Mouse (Mus musculus): ENCODE results near the gene Pgbd5. TPM values are rescaled to one million over a fixed set of nuclear protein-coding genes. Genes with fewer than 3 reads are reported as not detected.

The Pgbd5 gene
- polyA plus RNA-seq, 1 experiment from 2014 or later, result 2.1 TPM

DNA sequence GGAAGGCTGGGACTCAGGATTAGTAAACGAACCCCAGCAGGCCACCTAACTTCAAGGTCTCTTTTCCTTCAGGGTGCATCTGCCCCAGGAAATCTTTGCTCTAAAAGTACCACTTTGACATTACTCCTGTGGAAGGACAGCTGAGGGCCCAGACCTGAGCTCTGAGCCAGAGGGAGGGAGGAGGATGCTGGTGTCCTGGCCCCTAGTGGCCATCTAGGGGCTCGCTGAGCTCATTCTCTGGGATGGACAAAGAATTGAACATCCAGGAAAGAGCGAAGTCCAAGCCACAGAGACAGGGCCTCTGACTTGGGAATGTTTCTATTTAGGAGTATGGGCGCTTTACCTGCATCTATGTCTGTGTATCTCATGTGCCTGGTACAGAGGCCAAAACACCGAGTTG, 87.8 kb downstream of the Pgbd5 start:
- H3K27me3 ChIP-seq (ENCODE audit: low read depth, poor library complexity, severe bottlenecking), result no peaks in the 10 kb centered on the region
- H3K9me3 ChIP-seq (replicated peaks), result no peaks in the 10 kb centered on the region
- no peak overlapping the region for H3K4me3 ChIP-seq
- H3K27ac ChIP-seq (replicated peaks), result no peak overlapping the region
- no peaks in the 10 kb centered on the region for H3K4me1 ChIP-seq
- DNase-seq (ENCODE audit: low spot score), result no peak
- H3K36me3 ChIP-seq, result no peaks in the 10 kb centered on the region
- 72% methylated on average over 5 of the region's 5 CpGs for WGBS

DNA sequence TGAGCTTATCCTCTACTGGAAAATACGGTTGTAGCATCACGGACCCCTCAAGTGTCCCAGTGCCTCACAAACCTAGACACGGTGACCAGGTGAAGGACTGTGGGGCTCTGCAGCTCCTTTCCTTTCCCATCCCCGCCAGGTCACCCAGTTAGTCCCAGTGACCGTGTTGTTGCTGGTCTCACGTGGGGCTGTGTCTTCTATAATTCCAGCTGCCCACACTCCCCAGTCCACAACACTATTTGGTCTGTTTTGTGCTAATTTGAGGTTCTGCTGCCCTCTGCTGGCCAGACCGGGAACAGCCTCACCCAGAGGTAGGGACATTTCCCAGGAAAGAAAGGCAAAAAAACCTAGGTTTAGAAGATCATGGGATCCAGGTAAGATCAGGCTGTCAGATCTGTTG, 89.8 kb downstream of the Pgbd5 start:
- 43% methylated on average over 7 of the region's 7 CpGs for WGBS
- H3K36me3 ChIP-seq, result peaks cover 10% of the 10 kb centered on the region

DNA sequence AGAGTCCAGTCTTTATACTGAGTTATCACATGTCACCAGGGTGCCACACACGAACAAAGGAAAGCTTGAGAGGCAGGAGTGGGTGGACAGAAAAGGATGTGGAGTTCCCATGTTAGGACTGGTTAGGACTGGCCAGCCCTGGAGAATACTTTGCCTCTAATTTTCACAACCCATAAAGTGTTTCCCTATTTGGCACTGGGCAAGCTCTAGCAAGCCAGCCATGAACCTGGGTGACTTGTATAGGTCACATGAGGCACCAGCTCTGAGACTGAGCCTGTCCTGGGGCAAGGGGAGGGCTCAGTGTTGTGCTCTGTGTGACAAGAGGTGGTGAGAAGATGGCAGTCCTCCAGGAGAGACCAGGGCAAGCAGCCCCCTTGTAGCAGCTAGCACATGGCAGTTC, 91.4 kb downstream of the Pgbd5 start:
- Histone ChIP-seq H3K27ac (replicated peaks) (0 out of 2 replicates have a peak overlapping the region, but pooled peaks have one; percentile 18), H3K36me3 (peaks cover 25% of the 10 kb centered on the region), H3K4me1 (no peaks in the 10 kb centered on the region), H3K4me3 (no peak overlapping the region), H3K9me3 (replicated peaks) (no peaks in the 10 kb centered on the region), H3K27me3 (ENCODE audit: low read depth, poor library complexity, severe bottlenecking) (no peaks in the 10 kb centered on the region)
- DNase-seq (ENCODE audit: low spot score), result no peak
- WGBS, result 69% methylated on average over 1 of the region's 1 CpGs

More for the DNA sequence above, 89.8 kb downstream of the Pgbd5 start:
- DNase-seq (ENCODE audit: low spot score), result peak; percentile 82
- Histone ChIP-seq H3K9me3 (replicated peaks) (no peaks in the 10 kb centered on the region), H3K4me3 (no peak overlapping the region), H3K27ac (replicated peaks) (no peak overlapping the region), H3K4me1 (no peaks in the 10 kb centered on the region), H3K27me3 (ENCODE audit: low read depth, poor library complexity, severe bottlenecking) (no peaks in the 10 kb centered on the region)

DNA sequence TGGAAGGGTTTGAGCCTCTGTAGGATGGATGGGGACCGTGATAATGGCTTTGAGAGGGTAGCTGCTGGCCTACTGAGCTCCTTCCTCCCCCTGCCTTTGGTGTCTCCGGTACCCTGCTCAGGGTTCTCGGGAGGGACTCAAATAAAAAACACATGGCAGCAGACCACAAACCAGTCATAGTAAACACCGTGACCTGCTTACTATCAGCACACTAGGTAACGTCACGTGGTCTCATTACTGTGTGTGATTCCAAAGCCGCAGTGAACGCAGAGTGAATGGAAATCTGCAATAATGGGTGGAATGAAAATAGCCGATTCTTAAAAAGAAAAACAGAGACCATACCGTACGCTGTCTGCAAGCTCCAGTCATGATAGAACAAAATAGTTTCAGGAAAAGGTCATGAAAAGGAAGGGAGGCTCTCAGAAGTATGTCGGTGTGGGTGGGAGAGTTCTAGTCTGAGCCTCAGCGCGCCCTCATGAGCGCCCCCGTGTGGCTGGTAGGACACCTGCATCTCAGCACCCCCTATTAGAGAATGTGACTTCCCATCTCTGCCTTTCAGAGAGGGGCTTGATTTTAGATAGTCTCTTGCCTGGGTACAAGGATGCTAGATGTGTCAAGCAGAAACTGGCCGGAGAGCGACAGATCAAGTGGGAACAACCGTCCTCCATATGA, 92.5 kb downstream of the Pgbd5 start:
- WGBS, result 48% methylated on average over 19 of the region's 19 CpGs
- Histone ChIP-seq H3K27ac (replicated peaks) (0 out of 2 replicates have a peak overlapping the region, but pooled peaks have one; percentile 6), H3K4me3 (no peak overlapping the region), H3K36me3 (peaks cover 36% of the 10 kb centered on the region), H3K9me3 (replicated peaks) (no peaks in the 10 kb centered on the region), H3K27me3 (ENCODE audit: low read depth, poor library complexity, severe bottlenecking) (no peaks in the 10 kb centered on the region), H3K4me1 (no peaks in the 10 kb centered on the region)
- DNase-seq (ENCODE audit: low spot score), result peak; percentile 55

DNA sequence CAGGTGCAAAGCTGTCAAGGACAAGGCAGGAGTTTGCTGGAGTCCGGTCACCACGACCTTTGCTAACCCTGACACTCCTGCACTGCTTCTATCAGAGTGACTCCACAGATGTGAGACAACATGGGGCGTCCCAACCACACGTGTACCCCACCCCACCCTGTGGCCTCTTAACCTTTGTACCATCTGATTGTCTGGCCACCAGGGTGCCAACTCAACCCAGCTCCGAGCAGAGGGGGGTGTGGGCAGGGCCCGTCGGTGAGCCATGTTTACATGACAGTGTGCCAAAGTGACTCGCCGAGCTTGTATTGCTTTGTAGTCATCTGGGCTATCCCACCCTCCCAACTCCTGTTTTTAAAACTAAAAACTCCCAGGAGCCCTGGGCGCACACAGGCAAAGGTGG, 94.4 kb downstream of the Pgbd5 start:
- WGBS, result 88% methylated on average over 10 of the region's 10 CpGs
- no peak for DNase-seq (ENCODE audit: low spot score)
- Histone ChIP-seq H3K27me3 (ENCODE audit: low read depth, poor library complexity, severe bottlenecking) (no peaks in the 10 kb centered on the region), H3K9me3 (replicated peaks) (no peaks in the 10 kb centered on the region), H3K4me3 (no peak overlapping the region), H3K27ac (replicated peaks) (no peak overlapping the region), H3K4me1 (peaks cover 6% of the 10 kb centered on the region), H3K36me3 (peaks cover 55% of the 10 kb centered on the region)

DNA sequence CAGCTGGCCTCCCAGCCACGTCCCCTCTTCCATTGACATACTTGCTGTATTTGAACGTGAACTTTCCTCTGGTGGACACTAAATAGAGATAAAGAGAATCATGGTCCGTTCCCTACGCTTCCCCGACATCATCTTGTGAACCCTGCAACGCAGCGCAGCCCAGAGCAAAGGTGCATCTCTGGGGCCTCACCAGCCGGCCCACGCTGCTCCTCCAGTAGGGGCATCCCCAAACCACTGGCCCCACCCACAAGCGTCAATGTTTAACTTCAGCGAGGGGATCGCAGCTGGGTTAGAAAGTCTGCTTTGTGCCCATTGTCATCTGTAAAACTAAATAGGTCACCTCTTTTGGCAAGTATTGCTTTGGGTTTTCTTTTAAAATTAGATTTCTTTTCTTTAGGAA, 95.5 kb downstream of the Pgbd5 start:
- 93% methylated on average over 12 of the region's 12 CpGs for WGBS
- Histone ChIP-seq H3K9me3 (replicated peaks) (no peaks in the 10 kb centered on the region), H3K36me3 (peaks cover 66% of the 10 kb centered on the region)

GRCm38 (mm10) chr8:124343151-124343550, 96.3 kb downstream of the Pgbd5 start:
- no peaks in the 10 kb centered on the region for H3K27me3 ChIP-seq (ENCODE audit: low read depth, poor library complexity, severe bottlenecking)
- H3K27ac ChIP-seq (replicated peaks), result no peak overlapping the region
- DNase-seq (ENCODE audit: low spot score), result no peak
- 96% methylated on average over 15 of the region's 15 CpGs for WGBS
- peaks cover 75% of the 10 kb centered on the region for H3K36me3 ChIP-seq
- H3K4me3 ChIP-seq, result no peak overlapping the region
- H3K9me3 ChIP-seq (replicated peaks), result no peaks in the 10 kb centered on the region
- H3K4me1 ChIP-seq, result peaks cover 12% of the 10 kb centered on the region

More for the DNA sequence above, 95.5 kb downstream of the Pgbd5 start:
- Histone ChIP-seq H3K4me3 (no peak overlapping the region), H3K27me3 (ENCODE audit: low read depth, poor library complexity, severe bottlenecking) (no peaks in the 10 kb centered on the region), H3K4me1 (peaks cover 12% of the 10 kb centered on the region), H3K27ac (replicated peaks) (no peak overlapping the region)
- DNase-seq (ENCODE audit: low spot score), result no peak

GRCm38 (mm10) chr8:124340360-124341068, 98.9 kb downstream of the Pgbd5 start:
- Histone ChIP-seq H3K4me1 (peaks cover 12% of the 10 kb centered on the region), H3K36me3 (peaks cover 97% of the 10 kb centered on the region), H3K4me3 (no peak overlapping the region), H3K27ac (replicated peaks) (peak overlapping the region; percentile 17; the same call in 1 of the 2 replicates), H3K9me3 (replicated peaks) (no peaks in the 10 kb centered on the region), H3K27me3 (ENCODE audit: low read depth, poor library complexity, severe bottlenecking) (no peaks in the 10 kb centered on the region)
- DNase-seq (ENCODE audit: low spot score), result no peak
- WGBS, result 69% methylated on average over 17 of the region's 17 CpGs

DNA sequence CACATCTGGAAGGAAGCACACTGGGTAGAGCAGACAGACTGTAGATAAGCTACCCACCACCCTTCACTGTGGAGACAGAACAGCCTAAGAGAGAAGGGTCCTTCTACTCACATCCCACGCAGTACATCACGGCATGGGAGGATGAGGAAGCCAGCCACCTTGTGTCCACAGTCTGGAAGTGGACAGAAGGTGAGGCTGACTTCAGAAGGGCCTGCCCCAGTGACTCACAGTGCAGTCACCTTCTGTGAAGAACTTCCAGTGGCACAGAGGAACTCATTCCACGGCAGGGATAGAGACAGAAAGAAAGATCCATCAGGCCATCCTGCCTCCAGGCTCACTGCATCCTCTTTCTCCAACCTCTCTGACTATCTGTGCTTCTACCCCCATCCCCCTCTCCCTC, 99.7 kb downstream of the Pgbd5 start:
- DNase-seq (ENCODE audit: low spot score), result no peak
- no peak overlapping the region for H3K4me3 ChIP-seq
- H3K36me3 ChIP-seq, result peaks cover 100% of the 10 kb centered on the region
- no peaks in the 10 kb centered on the region for H3K27me3 ChIP-seq (ENCODE audit: low read depth, poor library complexity, severe bottlenecking)
- H3K4me1 ChIP-seq, result peaks cover 12% of the 10 kb centered on the region
- 0 out of 2 replicates have a peak overlapping the region, but pooled peaks have one; percentile 17 for H3K27ac ChIP-seq (replicated peaks)
- H3K9me3 ChIP-seq (replicated peaks), result no peaks in the 10 kb centered on the region
- WGBS, result 86% methylated on average over 3 of the region's 3 CpGs

GRCm38 (mm10) chr8:124336302-124336701, 103.2 kb downstream of the Pgbd5 start:
- H3K9me3 ChIP-seq (replicated peaks), result no peaks in the 10 kb centered on the region
- peaks cover 17% of the 10 kb centered on the region for H3K4me1 ChIP-seq
- no peaks in the 10 kb centered on the region for H3K27me3 ChIP-seq (ENCODE audit: low read depth, poor library complexity, severe bottlenecking)
- peaks cover 99% of the 10 kb centered on the region for H3K36me3 ChIP-seq
- no peak overlapping the region for H3K4me3 ChIP-seq
- DNase-seq (ENCODE audit: low spot score), result no peak
- 95% methylated on average over 13 of the region's 13 CpGs for WGBS
- H3K27ac ChIP-seq (replicated peaks), result no peak overlapping the region

- Histone ChIP-seq H3K27me3 (ENCODE audit: low read depth, poor library complexity, severe bottlenecking) (no peaks in the 10 kb centered on the region), H3K9me3 (replicated peaks) (no peaks in the 10 kb centered on the region), H3K27ac (replicated peaks) (peak overlapping the region; percentile 77; the same call in 1 of the 2 replicates), H3K36me3 (peaks cover 92% of the 10 kb centered on the region), H3K4me1 (peaks cover 28% of the 10 kb centered on the region), H3K4me3 (no peak overlapping the region)
- DNase-seq (ENCODE audit: low spot score), result no peak
- 75% methylated on average over 11 of the region's 11 CpGs for WGBS
These were observed 107.8 kb downstream of the Pgbd5 start for GRCm38 (mm10) chr8:124331706-124332105.

DNA sequence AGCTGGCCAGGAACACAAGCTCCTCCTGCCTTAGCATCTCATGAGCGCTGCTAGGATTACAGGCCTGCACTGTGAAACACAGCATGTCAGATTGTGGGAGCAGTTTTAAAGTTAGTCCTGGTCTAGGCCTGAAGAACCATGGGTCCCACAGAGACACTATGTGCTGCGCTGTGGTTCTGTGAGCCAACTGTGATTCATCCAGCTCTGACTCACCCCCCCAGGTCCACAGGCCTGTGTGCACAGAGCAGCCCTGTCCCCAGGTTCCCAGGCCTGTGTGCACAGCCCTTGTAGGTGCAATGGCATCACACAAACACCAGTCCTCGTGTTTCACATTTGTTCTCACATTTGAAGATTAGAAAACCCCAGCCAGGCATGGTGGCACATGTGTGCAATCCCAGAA, 108.4 kb downstream of the Pgbd5 start:
- Histone ChIP-seq H3K36me3 (peaks cover 92% of the 10 kb centered on the region), H3K9me3 (replicated peaks) (no peaks in the 10 kb centered on the region), H3K27me3 (ENCODE audit: low read depth, poor library complexity, severe bottlenecking) (no peaks in the 10 kb centered on the region), H3K4me1 (peaks cover 28% of the 10 kb centered on the region), H3K27ac (replicated peaks) (peak overlapping the region; percentile 77), H3K4me3 (no peak overlapping the region)
- WGBS, result 93% methylated on average over 3 of the region's 3 CpGs
- DNase-seq (ENCODE audit: low spot score), result no peak

DNA sequence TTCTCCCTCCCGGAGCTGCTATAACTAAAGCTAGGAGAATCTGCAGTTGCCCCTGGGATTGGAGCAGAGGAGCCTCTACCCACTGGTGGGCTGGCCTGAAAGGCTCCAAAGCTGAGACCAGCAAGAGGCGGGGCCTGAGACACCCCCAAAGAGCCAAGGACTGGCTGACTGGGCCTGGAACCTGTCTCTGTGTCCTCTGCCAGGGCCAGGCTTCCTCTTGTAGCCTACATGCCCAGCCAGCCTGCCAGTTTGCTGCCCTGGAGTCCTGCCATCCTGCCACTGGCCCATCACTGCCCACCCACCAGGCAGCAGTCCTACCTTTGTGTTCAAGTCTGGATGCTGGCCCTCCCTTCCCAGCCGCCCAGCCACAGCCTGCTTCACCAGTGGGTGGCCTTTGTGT, 109.0 kb downstream of the Pgbd5 start:
- H3K27ac ChIP-seq (replicated peaks), result peak overlapping the region; percentile 77
- 38% methylated on average over 3 of the region's 3 CpGs for WGBS

More for the DNA sequence above, 109.0 kb downstream of the Pgbd5 start:
- no peaks in the 10 kb centered on the region for H3K9me3 ChIP-seq (replicated peaks)
- peaks cover 28% of the 10 kb centered on the region for H3K4me1 ChIP-seq
- no peak overlapping the region for H3K4me3 ChIP-seq
- H3K27me3 ChIP-seq (ENCODE audit: low read depth, poor library complexity, severe bottlenecking), result no peaks in the 10 kb centered on the region
- no peak for DNase-seq (ENCODE audit: low spot score)
- peaks cover 92% of the 10 kb centered on the region for H3K36me3 ChIP-seq

Measured in midbrain, embryonic 10.5 days (tissue).